Mouse (Mus musculus): ENCODE data around the gene Lmx1b.

Lmx1b gene

GRCm38 (mm10) chr2:33643721-33644713 lies 3.7 kb upstream of the Lmx1b start:
- DNase-seq (ENCODE audit: low read depth, low spot score): no peak

- peak; percentile 82 for DNase-seq (ENCODE audit: low read depth, low spot score)
These were observed 2.5 kb upstream of the Lmx1b start for GRCm38 (mm10) chr2:33642650-33643458.

GRCm38 (mm10) chr2:33641859-33642571 lies 1.7 kb upstream of the Lmx1b start:
- peak; percentile 10 for DNase-seq (ENCODE audit: low read depth, low spot score)

- DNase-seq (ENCODE audit: low read depth, low spot score): peak; percentile 20
These were observed 907 bp upstream of the Lmx1b start for GRCm38 (mm10) chr2:33640978-33641858.

GRCm38 (mm10) chr2:33639301-33640170 lies 775 bp downstream of the Lmx1b start:
- DNase-seq (ENCODE audit: low read depth, low spot score): peak; percentile 42

- no peak for DNase-seq (ENCODE audit: low read depth, low spot score)
These were observed 2.1 kb downstream of the Lmx1b start for GRCm38 (mm10) chr2:33638141-33638733.

- no peak for DNase-seq (ENCODE audit: low read depth, low spot score)
These were observed 3.0 kb downstream of the Lmx1b start for GRCm38 (mm10) chr2:33637288-33637687.

GRCm38 (mm10) chr2:33636628-33637188 lies 3.6 kb downstream of the Lmx1b start:
- DNase-seq (ENCODE audit: low read depth, low spot score): no peak

- DNase-seq (ENCODE audit: low read depth, low spot score): no peak
These were observed 4.2 kb downstream of the Lmx1b start for GRCm38 (mm10) chr2:33636117-33636521.

- no peak for DNase-seq (ENCODE audit: low read depth, low spot score)
These were observed 4.8 kb downstream of the Lmx1b start for GRCm38 (mm10) chr2:33635323-33636116.

GRCm38 (mm10) chr2:33634481-33635090 lies 5.7 kb downstream of the Lmx1b start:
- DNase-seq (ENCODE audit: low read depth, low spot score): no peak

GRCm38 (mm10) chr2:33633955-33634354 lies 6.4 kb downstream of the Lmx1b start:
- no peak for DNase-seq (ENCODE audit: low read depth, low spot score)

GRCm38 (mm10) chr2:33633237-33633636 lies 7.1 kb downstream of the Lmx1b start:
- DNase-seq (ENCODE audit: low read depth, low spot score): no peak

GRCm38 (mm10) chr2:33632551-33633059 lies 7.7 kb downstream of the Lmx1b start:
- no peak for DNase-seq (ENCODE audit: low read depth, low spot score)

- no peak for DNase-seq (ENCODE audit: low read depth, low spot score)
These were observed 8.5 kb downstream of the Lmx1b start for GRCm38 (mm10) chr2:33631708-33632343.

- no peak for DNase-seq (ENCODE audit: low read depth, low spot score)
These were observed 9.1 kb downstream of the Lmx1b start for GRCm38 (mm10) chr2:33631022-33631707.
